Mouse (Mus musculus): ENCODE measurements at regions not wholly inside any gene's neighbourhood (a gene's known extent, or its start where the extent isn't known, plus 50 kb on each side); places are given as distances from the start of the nearest gene placed in this dataset.
"Not testable (repeated sequence)": the region's sequence is repeated elsewhere in the genome, so short reads cannot be mapped to it uniquely, and the experiment has no call there.

DNA sequence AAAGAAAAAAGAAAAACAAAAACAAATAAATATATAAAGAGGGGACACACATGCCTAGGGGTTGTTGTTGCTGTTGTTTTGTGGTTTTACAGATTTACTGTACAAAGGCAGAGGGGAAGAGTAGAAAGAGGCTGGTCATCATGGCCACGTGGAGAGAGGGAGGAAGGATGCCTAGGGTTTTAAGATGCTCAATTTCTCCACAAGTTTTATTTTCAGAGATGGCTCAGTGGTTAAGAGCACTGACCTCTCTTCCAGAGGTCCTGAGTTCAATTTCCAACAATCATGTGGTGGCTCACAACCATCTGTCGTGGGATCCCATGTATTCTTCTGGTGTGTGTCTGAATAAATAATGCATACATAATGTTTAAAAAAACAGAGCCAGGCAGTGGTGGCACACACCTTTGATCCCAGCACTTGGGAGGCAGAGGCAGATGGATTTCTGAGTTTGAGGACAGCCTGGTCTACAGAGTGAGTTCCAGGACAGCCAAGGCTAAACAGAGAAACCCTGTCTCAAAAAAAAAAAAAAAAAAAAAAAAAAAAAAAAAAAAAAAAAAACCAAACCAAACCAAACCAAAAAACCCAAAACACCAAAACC, 1364.6 kb downstream of the Zfp704 start:
- 71% methylated on average over 2 of the region's 2 CpGs for WGBS
- ATAC-seq (ENCODE audit: low FRiP score); H3K27ac ChIP-seq (ENCODE audit: low read depth, low read length); H3K27me3 ChIP-seq (ENCODE audit: control insufficient read depth, insufficient read depth, low read length); H3K36me3 ChIP-seq (ENCODE audit: control insufficient read depth, insufficient read depth, low read length); H3K9ac ChIP-seq (ENCODE audit: low read depth, low read length); H3K9me3 ChIP-seq (ENCODE audit: control insufficient read depth, low read length); H3K4me1 ChIP-seq (replicated peaks; ENCODE audit: control insufficient read depth, insufficient read depth, low read length); H3K4me2 ChIP-seq (replicated peaks; ENCODE audit: low read depth, low read length); H3K4me3 ChIP-seq (ENCODE audit: low read depth, low read length): not testable (repeated sequence)
- peak; percentile 80 for DNase-seq (ENCODE audit: low spot score)

GRCm38 (mm10) chr3:8244526-8245194, 1365.2 kb downstream of the Zfp704 start:
- not testable (repeated sequence) for H3K27ac ChIP-seq (ENCODE audit: low read depth, low read length); H3K9ac ChIP-seq (ENCODE audit: low read depth, low read length); H3K9me3 ChIP-seq (ENCODE audit: control insufficient read depth, low read length); H3K4me2 ChIP-seq (replicated peaks; ENCODE audit: low read depth, low read length); H3K4me3 ChIP-seq (ENCODE audit: low read depth, low read length); H3K27me3 ChIP-seq (ENCODE audit: control insufficient read depth, insufficient read depth, low read length); ATAC-seq (ENCODE audit: low FRiP score); H3K36me3 ChIP-seq (ENCODE audit: control insufficient read depth, insufficient read depth, low read length); H3K4me1 ChIP-seq (replicated peaks; ENCODE audit: control insufficient read depth, insufficient read depth, low read length)
- WGBS: 94% methylated on average over 4 of the region's 4 CpGs
- peak; percentile 61 for DNase-seq (ENCODE audit: low spot score)

DNA sequence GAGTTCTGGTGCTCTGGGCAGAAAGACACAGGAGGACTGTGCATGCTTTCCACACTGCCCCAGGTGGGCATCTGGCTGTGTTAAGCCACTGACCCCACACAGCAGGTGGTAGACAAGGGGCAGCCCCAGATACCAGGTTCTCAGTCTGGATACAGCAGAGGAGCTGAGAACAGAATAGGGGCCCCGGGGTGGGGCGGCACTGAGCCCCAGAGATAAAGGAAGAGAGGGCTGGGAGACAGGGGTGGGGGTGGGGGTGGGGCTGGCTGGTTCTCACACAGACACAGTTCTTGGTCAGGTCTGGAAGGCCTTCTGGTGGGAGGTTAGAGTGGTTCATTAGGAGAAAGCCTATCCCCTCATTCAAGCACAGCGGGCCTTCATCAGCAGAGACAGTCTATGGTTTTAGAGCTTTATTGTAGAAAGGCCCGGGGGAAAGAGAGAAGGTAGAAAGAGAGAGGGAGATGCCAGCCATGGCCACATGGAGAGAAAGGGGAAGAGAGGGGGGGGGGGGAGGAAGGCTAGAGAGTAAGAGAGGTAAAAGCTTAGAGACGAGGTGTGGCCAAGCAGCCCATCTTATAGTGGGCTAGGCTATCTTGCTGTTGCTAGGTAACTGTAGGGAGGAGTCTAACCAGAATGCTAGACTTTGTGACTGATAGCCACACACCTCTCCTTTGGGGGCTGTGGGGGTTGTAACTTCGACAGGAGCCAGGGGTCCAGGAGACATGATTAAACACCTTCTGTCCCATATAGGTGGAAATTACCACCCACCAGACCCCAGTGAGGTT, 1403.1 kb downstream of the Zfp704 start:
- Histone ChIP-seq H3K4me1 (replicated peaks; ENCODE audit: control insufficient read depth, insufficient read depth, low read length) (no peaks in the 10 kb centered on the region), H3K27me3 (ENCODE audit: control insufficient read depth, insufficient read depth, low read length) (no peaks in the 10 kb centered on the region), H3K27ac (ENCODE audit: low read depth, low read length) (no peak overlapping the region), H3K4me3 (ENCODE audit: low read depth, low read length) (no peak overlapping the region), H3K4me2 (replicated peaks; ENCODE audit: low read depth, low read length) (no peak overlapping the region), H3K36me3 (ENCODE audit: control insufficient read depth, insufficient read depth, low read length) (no peaks in the 10 kb centered on the region), H3K9ac (ENCODE audit: low read depth, low read length) (no peak overlapping the region), H3K9me3 (ENCODE audit: control insufficient read depth, low read length) (no peaks in the 10 kb centered on the region)
- ATAC-seq (ENCODE audit: low FRiP score) (no peak; the same call in 1 of the 2 replicates), DNase-seq (ENCODE audit: low spot score) (no peak)
- WGBS: 74% methylated on average over 6 of the region's 6 CpGs

- no peaks in the 10 kb centered on the region for H3K4me1 ChIP-seq (replicated peaks; ENCODE audit: control insufficient read depth, insufficient read depth, low read length)
- H3K9ac ChIP-seq (ENCODE audit: low read depth, low read length): no peak overlapping the region
- ATAC-seq (ENCODE audit: low FRiP score) (no peak), DNase-seq (ENCODE audit: low spot score) (no peak)
- H3K9me3 ChIP-seq (ENCODE audit: control insufficient read depth, low read length): no peaks in the 10 kb centered on the region
- no peaks in the 10 kb centered on the region for H3K27me3 ChIP-seq (ENCODE audit: control insufficient read depth, insufficient read depth, low read length)
- no peak overlapping the region for H3K27ac ChIP-seq (ENCODE audit: low read depth, low read length)
- no peak overlapping the region for H3K4me3 ChIP-seq (ENCODE audit: low read depth, low read length)
- no peaks in the 10 kb centered on the region for H3K36me3 ChIP-seq (ENCODE audit: control insufficient read depth, insufficient read depth, low read length)
- 78% methylated on average over 4 of the region's 4 CpGs for WGBS
- no peak overlapping the region for H3K4me2 ChIP-seq (replicated peaks; ENCODE audit: low read depth, low read length)
Observed at GRCm38 (mm10) chr3:8163030-8163429, 1446.9 kb downstream of the Zfp704 start.

DNA sequence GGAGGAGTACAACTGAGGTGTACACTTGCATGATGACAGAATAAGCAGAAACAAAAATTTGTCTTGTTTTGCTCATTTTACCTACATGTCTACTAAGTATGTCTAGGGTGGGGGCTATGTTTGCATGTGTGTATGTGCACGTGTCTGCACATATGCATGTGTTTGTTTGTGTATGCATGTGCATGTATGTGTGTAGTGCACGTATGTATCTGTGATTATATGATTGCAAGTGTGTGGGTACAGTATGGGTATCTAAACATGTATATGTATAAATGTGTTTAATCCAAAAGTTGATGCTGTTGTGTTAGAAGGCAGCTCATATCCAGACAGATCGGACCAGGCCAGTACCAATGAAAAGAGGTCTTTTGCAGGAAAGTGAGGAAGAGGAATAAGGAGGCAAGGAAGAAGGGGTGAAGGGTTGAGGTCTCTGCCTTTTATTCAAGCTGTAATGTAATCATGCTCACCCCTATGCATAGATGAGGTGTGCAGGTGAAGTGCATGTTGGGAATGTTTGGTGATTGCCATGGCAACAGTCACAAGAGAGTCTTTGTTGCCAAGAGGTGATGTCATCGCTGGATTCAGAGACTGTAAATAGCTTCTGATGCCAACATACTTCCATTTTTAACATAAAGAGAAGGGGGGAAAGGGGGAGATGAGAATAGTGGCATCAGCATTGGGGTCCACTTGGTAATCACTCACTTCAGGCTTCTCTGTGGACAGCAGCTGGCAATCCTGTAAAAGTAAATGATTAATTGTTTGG, 1447.7 kb downstream of the Zfp704 start:
- 86% methylated on average over 4 of the region's 4 CpGs for WGBS
- Histone ChIP-seq H3K27me3 (ENCODE audit: control insufficient read depth, insufficient read depth, low read length) (no peaks in the 10 kb centered on the region), H3K9ac (ENCODE audit: low read depth, low read length) (no peak overlapping the region), H3K27ac (ENCODE audit: low read depth, low read length) (no peak overlapping the region), H3K9me3 (ENCODE audit: control insufficient read depth, low read length) (no peaks in the 10 kb centered on the region), H3K4me3 (ENCODE audit: low read depth, low read length) (no peak overlapping the region), H3K4me2 (replicated peaks; ENCODE audit: low read depth, low read length) (no peak overlapping the region), H3K4me1 (replicated peaks; ENCODE audit: control insufficient read depth, insufficient read depth, low read length) (no peaks in the 10 kb centered on the region), H3K36me3 (ENCODE audit: control insufficient read depth, insufficient read depth, low read length) (no peaks in the 10 kb centered on the region)
- DNase-seq (ENCODE audit: low spot score) (peak; percentile 17), ATAC-seq (ENCODE audit: low FRiP score) (peak; percentile 51; the same call in 1 of the 2 replicates)

GRCm38 (mm10) chr3:8143016-8143415, 1466.9 kb downstream of the Zfp704 start:
- no peak overlapping the region for H3K4me3 ChIP-seq (ENCODE audit: low read depth, low read length)

DNA sequence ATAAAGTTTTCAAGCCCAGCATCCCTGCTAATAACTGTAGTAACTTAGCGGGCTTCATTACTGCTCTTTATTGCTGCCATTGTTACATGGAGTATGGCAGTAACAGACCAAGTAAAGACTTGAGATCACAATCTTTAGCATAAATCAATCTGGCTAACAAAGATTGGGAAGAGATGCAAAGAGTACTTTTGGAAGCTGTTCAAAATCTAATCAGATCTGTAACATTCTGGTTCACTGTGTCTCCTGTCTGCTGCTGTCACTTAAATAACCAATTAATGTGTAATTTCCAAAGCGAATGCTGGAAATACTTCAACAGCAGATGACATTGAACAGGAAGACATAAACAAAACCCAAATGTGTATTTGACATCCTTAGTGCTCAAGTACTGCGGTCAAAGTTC, 1467.7 kb downstream of the Zfp704 start:
- no peaks in the 10 kb centered on the region for H3K4me1 ChIP-seq (replicated peaks; ENCODE audit: control insufficient read depth, insufficient read depth, low read length)
- no peak for DNase-seq (ENCODE audit: low spot score)
- H3K36me3 ChIP-seq (ENCODE audit: control insufficient read depth, insufficient read depth, low read length): no peaks in the 10 kb centered on the region
- no peaks in the 10 kb centered on the region for H3K27me3 ChIP-seq (ENCODE audit: control insufficient read depth, insufficient read depth, low read length)
- no peaks in the 10 kb centered on the region for H3K9me3 ChIP-seq (ENCODE audit: control insufficient read depth, low read length)
- H3K4me3 ChIP-seq (ENCODE audit: low read depth, low read length): no peak overlapping the region
- no peak overlapping the region for H3K9ac ChIP-seq (ENCODE audit: low read depth, low read length)
- no peak overlapping the region for H3K27ac ChIP-seq (ENCODE audit: low read depth, low read length)
- no peak overlapping the region for H3K4me2 ChIP-seq (replicated peaks; ENCODE audit: low read depth, low read length)
- ATAC-seq (ENCODE audit: low FRiP score): no peak
- WGBS: 89% methylated on average over 3 of the region's 3 CpGs

More at GRCm38 (mm10) chr3:8143016-8143415, 1466.9 kb downstream of the Zfp704 start:
- no peak for DNase-seq (ENCODE audit: low spot score)
- Histone ChIP-seq H3K9me3 (ENCODE audit: control insufficient read depth, low read length) (no peaks in the 10 kb centered on the region), H3K9ac (ENCODE audit: low read depth, low read length) (no peak overlapping the region), H3K4me1 (replicated peaks; ENCODE audit: control insufficient read depth, insufficient read depth, low read length) (no peaks in the 10 kb centered on the region), H3K27ac (ENCODE audit: low read depth, low read length) (no peak overlapping the region), H3K27me3 (ENCODE audit: control insufficient read depth, insufficient read depth, low read length) (no peaks in the 10 kb centered on the region), H3K36me3 (ENCODE audit: control insufficient read depth, insufficient read depth, low read length) (no peaks in the 10 kb centered on the region), H3K4me2 (replicated peaks; ENCODE audit: low read depth, low read length) (no peak overlapping the region)
- ATAC-seq (ENCODE audit: low FRiP score): no peak
- WGBS: 85% methylated on average over 2 of the region's 2 CpGs

DNA sequence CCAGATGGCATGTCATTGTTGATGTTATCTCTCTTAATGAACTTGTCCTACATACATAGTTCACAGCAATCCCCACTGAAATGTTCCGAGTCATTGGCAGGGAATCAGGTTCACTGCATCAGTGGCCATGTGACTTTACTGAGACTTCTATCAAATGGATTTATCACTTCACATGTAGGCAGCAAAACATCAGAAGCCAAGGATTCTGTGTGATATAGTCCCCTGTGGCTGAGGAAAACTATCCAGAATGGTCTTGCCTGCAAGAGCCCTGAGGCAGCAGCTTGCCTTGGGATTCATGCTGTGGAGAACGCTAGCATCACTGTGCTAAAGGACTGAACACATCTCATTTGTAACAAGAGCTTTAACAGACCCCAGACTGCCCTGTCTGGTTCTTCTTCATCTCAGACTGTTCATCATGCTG, 1468.2 kb downstream of the Zfp704 start:
- H3K4me2 ChIP-seq (replicated peaks; ENCODE audit: low read depth, low read length): no peak overlapping the region
- H3K4me3 ChIP-seq (ENCODE audit: low read depth, low read length): no peak overlapping the region
- no peak overlapping the region for H3K9ac ChIP-seq (ENCODE audit: low read depth, low read length)
- no peak for DNase-seq (ENCODE audit: low spot score)
- H3K4me1 ChIP-seq (replicated peaks; ENCODE audit: control insufficient read depth, insufficient read depth, low read length): no peaks in the 10 kb centered on the region
- no peaks in the 10 kb centered on the region for H3K27me3 ChIP-seq (ENCODE audit: control insufficient read depth, insufficient read depth, low read length)
- ATAC-seq (ENCODE audit: low FRiP score): no peak
- no peak overlapping the region for H3K27ac ChIP-seq (ENCODE audit: low read depth, low read length)
- H3K36me3 ChIP-seq (ENCODE audit: control insufficient read depth, insufficient read depth, low read length): no peaks in the 10 kb centered on the region
- H3K9me3 ChIP-seq (ENCODE audit: control insufficient read depth, low read length): no peaks in the 10 kb centered on the region
- WGBS: 72% methylated on average over 2 of the region's 2 CpGs

Measured in hindbrain, embryonic 11.5 days (tissue).